Mouse (Mus musculus) left cerebral cortex, postnatal 10 days (tissue): Measurements from ENCODE around the gene Ctsa. TPM values are rescaled to one million over a fixed set of nuclear protein-coding genes. Genes with fewer than 3 reads are reported as not detected.
"Not testable (repeated sequence)": the region's sequence is repeated elsewhere in the genome, so short reads cannot be mapped to it uniquely, and the experiment has no call there.

Source experiments
- DNase-seq, 2 experiments: peaks; one replicate each; pipeline ENCODE4 v3.0.0; 2021 to 2022; ENCODE audit warnings: low spot score in 2 of 2, mixed read lengths in 1 of 2; ENCODE audit errors: extremely low spot score in 1 of 2
- intact Hi-C: fragments of 180-260 bp; cut with DNase I; formaldehyde crosslinking; loops from one replicate; pipeline ENCODE4 v1.15.1; 2025
- total RNA-seq, 2 experiments: library from RNA; stranded (reverse); gene quantifications; 2 replicates each; pipeline ENCODE4 v1.2.3; 2021

Gene Ctsa
- total RNA-seq: 10 to 100 TPM; 77.5 to 78.8 TPM

DNA sequence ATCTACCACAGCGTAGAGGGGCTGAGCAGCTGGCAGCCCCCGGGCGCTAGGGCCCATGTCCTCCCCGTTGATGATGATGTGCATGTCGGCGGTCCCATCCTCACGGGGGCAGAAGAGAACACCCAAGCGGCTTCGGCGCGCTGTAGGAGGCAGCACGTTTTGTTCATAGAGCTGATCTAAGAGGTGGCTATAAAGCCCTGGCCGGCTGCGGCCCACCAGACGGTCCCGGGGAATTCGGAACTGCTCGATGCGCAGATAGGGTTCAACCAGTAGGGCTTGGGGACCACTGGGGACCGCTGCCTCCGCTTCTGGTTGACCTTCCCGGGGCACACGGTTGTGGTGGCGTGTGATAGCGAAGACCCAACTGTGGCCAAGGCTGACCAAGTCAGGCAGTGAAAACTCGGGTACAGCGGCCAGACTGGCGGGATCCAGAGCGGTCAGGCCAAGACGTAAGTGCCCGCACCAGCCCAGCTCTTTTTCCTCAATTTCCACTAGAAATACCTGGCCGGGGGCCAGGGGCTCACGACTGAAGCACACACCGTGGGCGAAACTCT lies at the start of gene Ctsa:
Gene Ctsa, plus strand, starts transcription at position 126 of the 554 bp plus-strand sequence.
- intact Hi-C loops: loop anchor here (2.0 kb wide), 1 partner anchor 46 kb away; the partner anchor contains the start of gene Pcif1
- peak; percentile 68 to 87 for DNase-seq

- no peak for DNase-seq
- intact Hi-C loops: no loop called here
These were observed 48.6 kb upstream of the Ctsa start for GRCm38 (mm10) chr2:164783926-164784581.

DNA sequence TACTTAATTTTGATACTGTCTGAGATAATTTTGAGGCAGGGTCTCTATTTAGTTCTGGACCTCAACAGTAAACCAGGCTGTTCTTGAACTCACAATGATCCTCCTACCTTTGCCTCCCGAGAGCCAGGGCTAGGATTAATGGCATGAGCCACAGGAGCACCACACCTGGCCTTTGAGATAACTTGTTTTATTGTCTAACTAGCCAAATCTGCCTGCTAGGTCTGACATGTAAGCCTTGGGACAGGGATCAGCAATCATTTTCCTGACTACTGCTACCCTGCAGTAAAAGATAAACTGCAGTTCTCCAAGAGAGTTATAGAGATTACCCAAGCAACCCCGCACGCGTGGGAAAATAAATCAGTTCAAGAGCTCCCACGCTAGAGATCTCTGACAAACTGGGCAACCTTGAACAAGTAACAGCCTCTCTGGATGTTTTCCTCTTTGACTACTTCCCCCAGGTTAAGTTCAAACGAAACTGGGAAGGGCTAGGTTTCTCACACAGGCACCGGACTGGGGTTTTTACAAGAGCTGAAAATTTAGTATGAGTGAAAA lies 47.7 kb upstream of the Ctsa start:
- DNase-seq: no peak
- intact Hi-C loops: no loop called here

DNA sequence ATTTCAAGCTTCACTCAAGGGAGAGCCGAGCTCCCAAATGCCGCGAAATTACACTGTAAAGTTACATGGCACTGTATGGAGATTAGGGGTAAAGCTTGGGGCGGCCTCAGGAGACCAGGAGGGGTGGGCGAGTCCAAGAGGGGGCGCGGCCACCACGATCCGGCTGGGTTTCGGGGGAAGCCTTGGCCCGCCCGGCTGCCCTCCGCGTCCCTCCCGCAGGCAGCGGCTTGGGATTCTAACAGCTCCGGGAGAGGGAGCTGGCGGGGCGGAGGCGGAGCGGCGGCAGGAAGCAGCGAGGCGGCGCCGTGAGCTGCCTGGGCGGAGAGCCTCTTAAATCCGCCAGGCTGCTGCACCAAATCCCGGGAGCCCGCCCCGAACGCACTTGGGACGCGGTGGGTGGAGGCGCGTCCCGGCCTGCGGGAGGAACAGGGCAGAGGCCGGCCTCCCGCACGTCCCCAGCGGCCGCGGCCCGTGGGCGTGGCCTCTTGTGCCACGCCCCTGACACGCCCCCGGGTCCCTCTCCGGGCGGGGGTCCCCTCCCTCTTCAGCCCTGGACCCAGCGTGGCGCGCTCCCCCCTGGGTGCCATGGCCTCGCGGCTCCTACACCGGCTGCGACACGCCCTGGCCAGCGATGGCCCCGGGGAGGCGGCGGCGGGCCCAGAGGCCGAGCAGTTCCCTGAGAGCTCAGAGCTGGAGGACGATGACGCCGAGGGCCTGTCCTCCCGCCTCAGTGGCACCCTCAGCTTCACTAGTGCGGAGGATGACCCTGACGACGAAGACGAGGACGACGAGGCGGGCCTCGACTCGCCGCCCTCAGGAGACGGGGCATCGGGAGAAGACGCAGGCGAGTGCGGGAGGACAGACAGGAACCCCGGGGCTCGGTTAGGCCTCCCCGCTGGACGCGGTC lies 46.9 kb upstream of the Ctsa start, which contains the start of gene Snx21:
Gene Snx21, plus strand, starts transcription at position 343 of the 907 bp plus-strand sequence.
- DNase-seq: peak; percentile 72 to 93
- intact Hi-C loops: no loop called here

GRCm38 (mm10) chr2:164786388-164786885 lies 46.2 kb upstream of the Ctsa start:
- intact Hi-C loops: no loop called here
- DNase-seq: no peak

GRCm38 (mm10) chr2:164787032-164787431 lies 45.6 kb upstream of the Ctsa start:
- no peak for DNase-seq
- intact Hi-C loops: no loop called here

DNA sequence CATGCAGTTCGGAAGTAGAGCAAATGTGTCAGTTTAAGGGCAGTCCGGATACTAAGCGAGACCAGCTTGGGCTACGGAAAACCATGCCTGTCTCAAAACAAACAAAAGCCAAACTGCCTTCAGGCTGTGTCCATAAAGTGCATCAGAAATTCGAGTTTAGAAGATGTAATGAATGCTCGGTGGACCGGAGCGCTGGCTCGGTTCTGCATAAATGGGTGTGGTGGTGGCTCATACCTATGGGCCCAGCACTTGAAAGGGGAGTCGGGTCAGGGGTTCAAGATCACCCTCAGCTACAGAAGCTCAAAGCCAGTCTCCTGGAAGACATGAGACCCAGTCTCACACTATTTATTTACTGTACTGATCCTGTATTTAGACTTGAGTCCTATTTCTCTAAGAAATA lies 44.9 kb upstream of the Ctsa start:
- intact Hi-C loops: no loop called here
- DNase-seq: no peak

DNA sequence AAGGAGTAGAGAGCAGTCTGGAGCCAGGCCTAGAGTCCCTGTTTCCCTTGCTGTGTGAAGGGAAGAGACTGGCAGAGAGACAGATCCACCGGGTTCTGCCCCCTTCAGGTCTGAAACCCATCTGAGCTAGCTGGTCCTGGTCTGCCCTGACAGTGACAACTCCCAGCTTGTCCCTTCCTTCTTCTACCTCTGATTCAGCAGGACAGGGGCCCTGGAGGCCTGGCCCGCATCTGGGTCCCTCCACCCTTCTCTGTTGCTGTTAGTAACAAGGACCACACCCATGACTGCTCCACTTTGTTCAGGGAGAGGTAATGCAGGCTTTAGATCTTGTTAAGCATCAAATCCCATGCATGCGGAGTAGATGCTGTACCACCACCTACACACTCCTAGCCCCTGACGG lies 44.3 kb upstream of the Ctsa start:
- DNase-seq: no peak
- intact Hi-C loops: no loop called here

- intact Hi-C loops: no loop called here
These were observed 42.2 kb upstream of the Ctsa start for GRCm38 (mm10) chr2:164790451-164790850.

DNA sequence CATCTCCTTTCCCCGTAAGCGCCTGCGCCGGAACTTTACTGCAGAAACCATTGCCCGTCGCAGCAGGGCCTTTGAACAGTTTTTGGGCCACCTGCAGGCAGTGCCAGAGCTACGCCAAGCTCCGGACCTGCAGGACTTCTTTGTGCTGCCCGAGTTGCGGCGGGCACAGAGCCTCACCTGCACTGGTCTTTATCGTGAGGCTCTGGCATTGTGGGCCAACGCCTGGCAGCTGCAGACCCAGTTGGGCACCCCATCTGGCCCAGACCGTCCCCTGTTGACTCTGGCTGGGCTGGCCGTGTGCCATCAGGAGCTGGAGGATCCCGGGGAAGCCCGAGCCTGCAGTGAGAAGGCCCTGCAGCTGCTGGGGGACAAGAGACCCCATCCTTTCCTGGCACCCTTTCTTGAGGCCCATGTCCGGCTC lies 40.8 kb upstream of the Ctsa start:
- intact Hi-C loops: no loop called here
- peak in 1 of 2 experiments; percentile 50 for DNase-seq

More at GRCm38 (mm10) chr2:164790451-164790850, 42.2 kb upstream of the Ctsa start:
- DNase-seq: no peak

- no peak for DNase-seq
- intact Hi-C loops: no loop called here
These were observed 40.1 kb upstream of the Ctsa start for GRCm38 (mm10) chr2:164792400-164793190.

GRCm38 (mm10) chr2:164793236-164793635 lies 39.4 kb upstream of the Ctsa start:
- intact Hi-C loops: no loop called here
- DNase-seq: peak in 1 of 2 experiments; percentile 62

DNA sequence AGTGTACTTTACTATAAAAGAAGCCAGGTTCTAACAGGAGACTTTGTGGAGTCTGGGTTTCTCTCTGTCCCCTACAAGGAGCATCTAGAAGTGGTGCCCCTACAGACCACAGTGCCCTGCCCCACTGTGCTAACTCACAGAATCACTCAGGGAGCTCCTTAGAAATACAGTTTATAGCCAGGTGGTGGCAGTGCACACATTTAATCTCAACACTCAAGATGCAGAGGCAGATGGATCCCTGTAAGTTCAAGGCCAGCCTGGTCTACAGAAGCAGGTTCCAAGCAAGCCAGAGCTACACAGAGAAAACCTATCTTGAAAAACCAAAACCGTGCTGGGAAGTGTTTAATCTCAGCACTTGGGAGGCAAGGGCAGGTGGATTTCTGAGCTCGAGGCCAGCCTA lies 38.9 kb upstream of the Ctsa start:
- intact Hi-C loops: no loop called here
- DNase-seq: no peak

- intact Hi-C loops: no loop called here
These were observed 38.4 kb upstream of the Ctsa start for GRCm38 (mm10) chr2:164794293-164794692.

DNA sequence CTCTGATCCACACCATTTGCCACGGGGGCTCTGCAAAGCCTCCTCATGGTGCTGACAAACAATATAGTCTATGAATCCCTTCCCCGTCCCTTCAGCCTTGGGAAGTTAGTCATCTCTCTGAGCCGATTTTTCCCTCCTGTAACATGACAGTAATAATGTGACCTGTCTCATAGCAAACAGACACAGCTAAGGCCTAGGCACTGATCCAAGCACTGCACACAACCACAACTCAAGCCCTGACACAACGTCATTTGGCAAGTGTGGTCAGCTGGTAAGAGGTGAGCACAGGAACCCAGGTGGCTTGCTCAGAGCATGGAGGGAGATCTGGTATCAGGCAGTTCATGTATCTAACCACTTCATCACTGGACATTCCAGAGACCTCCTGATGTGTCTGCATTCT lies 36.8 kb upstream of the Ctsa start:
- intact Hi-C loops: no loop called here
- no peak for DNase-seq

More at GRCm38 (mm10) chr2:164794293-164794692, 38.4 kb upstream of the Ctsa start:
- peak; percentile 80 to 91 for DNase-seq

DNA sequence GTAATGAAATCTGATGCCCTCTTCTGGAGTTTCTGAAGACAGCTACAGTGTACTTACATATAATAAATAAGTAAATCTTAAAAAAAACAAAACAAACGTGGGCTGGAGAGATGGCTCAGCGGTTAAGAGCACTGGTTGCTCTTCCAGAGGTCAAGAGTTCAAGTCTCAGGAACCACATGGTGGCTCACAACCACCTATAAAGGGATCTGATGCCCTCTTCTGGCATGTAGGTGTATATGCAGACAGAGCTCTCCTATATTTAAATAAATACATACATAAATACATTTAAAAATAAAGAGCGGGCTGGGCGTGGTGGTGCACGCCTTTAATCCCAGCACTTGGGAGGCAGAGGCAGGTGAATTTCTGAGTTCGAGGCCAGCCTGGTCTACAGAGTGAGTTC lies 34.1 kb upstream of the Ctsa start:
- DNase-seq, intact Hi-C loops: not testable (repeated sequence)

GRCm38 (mm10) chr2:164800252-164801004 lies 32.2 kb upstream of the Ctsa start:
- intact Hi-C loops: no loop called here
- DNase-seq: no peak
